Mouse (Mus musculus) cerebellum, postnatal 14 days (tissue): ENCODE measurements around the gene Hectd2.

Experiments
- DNase-seq, 2 experiments: peaks; one replicate each; pipeline ENCODE4 v3.0.0; 2021; ENCODE audit warnings: mixed read lengths in 2 of 2

Hectd2 gene

GRCm38 (mm10) chr19:36662734-36663133 is 108.3 kb downstream of the Hectd2 start:
- DNase-seq: no peak

- no peak for DNase-seq
These were observed 109.5 kb downstream of the Hectd2 start for GRCm38 (mm10) chr19:36663918-36664317.

- no peak for DNase-seq
These were observed 110.0 kb downstream of the Hectd2 start for GRCm38 (mm10) chr19:36664417-36664816.

GRCm38 (mm10) chr19:36665206-36665605 is 110.8 kb downstream of the Hectd2 start:
- no peak for DNase-seq

GRCm38 (mm10) chr19:36665641-36666040 is 111.2 kb downstream of the Hectd2 start:
- DNase-seq: no peak

- DNase-seq: no peak
These were observed 112.0 kb downstream of the Hectd2 start for GRCm38 (mm10) chr19:36666471-36666870.

GRCm38 (mm10) chr19:36667368-36667767 is 112.9 kb downstream of the Hectd2 start:
- DNase-seq: no peak

- no peak for DNase-seq
These were observed 113.7 kb downstream of the Hectd2 start for GRCm38 (mm10) chr19:36668098-36668497.

- DNase-seq: no peak
These were observed 114.6 kb downstream of the Hectd2 start for GRCm38 (mm10) chr19:36668881-36669639.

- DNase-seq: no peak
These were observed 115.4 kb downstream of the Hectd2 start for GRCm38 (mm10) chr19:36669720-36670451.
